Mouse (Mus musculus): ENCODE measurements around the gene Ghdc.

Ghdc gene

DNA sequence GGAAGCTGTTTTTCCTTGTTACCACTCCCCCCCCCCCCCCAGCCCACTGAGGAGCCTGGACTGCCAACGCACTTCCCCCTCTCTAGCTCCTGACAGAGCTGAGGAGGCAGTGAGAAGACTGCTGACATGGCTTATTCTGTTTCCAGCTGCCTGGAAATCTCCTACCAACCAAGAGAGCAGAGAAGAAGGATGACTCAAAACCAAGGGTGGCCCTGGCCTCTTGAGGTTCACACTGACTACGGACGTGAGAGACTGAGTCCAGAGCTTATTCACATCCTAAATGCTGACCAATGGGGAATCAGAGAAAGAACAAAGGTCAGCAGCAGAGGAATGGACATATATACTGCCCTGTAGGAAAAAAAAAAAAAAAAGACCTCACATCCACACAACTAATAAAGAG, 51.4 kb downstream of the Ghdc start:
- no peak for DNase-seq (ENCODE audit: low read depth in 2 of 2, low spot score in 2 of 2)

- no peak for DNase-seq (ENCODE audit: low read depth in 2 of 2, low spot score in 2 of 2)
Observed at GRCm38 (mm10) chr11:100718866-100719265, 51.9 kb downstream of the Ghdc start.

DNA sequence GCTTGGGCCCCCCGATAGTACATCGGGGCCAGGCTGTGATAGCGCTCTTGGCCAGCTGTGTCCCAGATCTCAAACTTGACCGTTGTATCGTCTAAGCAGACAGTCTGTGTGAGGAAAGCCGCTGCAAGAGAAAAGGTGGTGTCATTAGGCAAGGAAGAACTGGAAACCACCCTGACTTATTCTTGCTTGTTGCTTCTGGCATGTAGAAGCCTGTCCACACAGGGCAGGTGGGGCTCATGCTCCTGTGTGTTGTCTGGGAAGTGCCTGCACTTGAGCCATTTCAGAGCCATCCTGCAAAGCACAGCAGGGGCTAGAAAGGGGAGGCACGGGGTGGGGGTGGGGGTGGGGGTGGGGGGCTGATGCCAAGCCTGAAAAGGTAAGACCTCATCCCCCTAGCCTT, 52.3 kb downstream of the Ghdc start:
- no peak for DNase-seq (ENCODE audit: low read depth in 2 of 2, low spot score in 2 of 2)

DNA sequence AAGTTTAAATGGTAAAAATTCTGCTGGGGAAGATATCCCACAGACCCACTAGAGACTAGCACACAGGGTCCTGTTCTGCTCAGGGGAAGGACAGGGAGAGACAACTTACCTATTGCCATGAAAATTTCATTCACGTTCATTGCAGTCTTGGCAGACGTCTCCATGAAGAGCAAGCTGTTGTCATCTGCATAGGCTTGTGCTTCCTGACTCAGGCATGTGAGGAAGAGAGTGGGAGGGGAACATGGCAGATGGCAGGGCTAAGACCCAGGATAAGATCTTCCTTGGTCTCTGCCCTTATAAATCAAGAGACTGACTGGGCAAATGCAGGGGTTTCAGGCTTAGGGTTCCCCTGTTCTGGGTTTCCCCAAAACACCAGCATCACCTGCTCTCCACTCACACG, 54.1 kb downstream of the Ghdc start:
- no peak for DNase-seq (ENCODE audit: low read depth in 2 of 2, low spot score in 2 of 2)

Data from CD8-positive naive resting alpha-beta T cell, adult 2 months (primary cell).